8 mouse cellular contexts compared by ENCODE assay signal in genomic region chr1:182520091-182520937, GRCm38 (mm10). TPM values are rescaled to one million over a fixed set of nuclear protein-coding genes. Genes with fewer than 3 reads are reported as not detected.
DNase-seq lines count a peak whose midpoint lies in the region; ATAC-seq and TF ChIP-seq lines count a peak whose summit lies in the region.

No protein-coding gene starts in this region.

- H3K36me3 ChIP-seq in hindbrain, embryonic 16.5 days (ENCODE audit: control insufficient read depth, insufficient read depth, low read length) = no peaks in the 10 kb centered on the region
- no peaks in the 10 kb centered on the region for H3K36me3 ChIP-seq in lung, embryonic 15.5 days
- no peaks in the 10 kb centered on the region for H3K36me3 ChIP-seq in small intestine, adult 2 months (ENCODE audit: control insufficient read depth, insufficient read depth, low read length)

- no peaks in the 10 kb centered on the region for H3K27me3 ChIP-seq in hindbrain, embryonic 16.5 days (replicated peaks; ENCODE audit: control insufficient read depth, insufficient read depth, low read length)
- no peaks in the 10 kb centered on the region for H3K27me3 ChIP-seq in lung, embryonic 15.5 days
- H3K27me3 ChIP-seq in small intestine, adult 2 months (ENCODE audit: control insufficient read depth, insufficient read depth, low read length) = peaks cover 2% of the 10 kb centered on the region; the same call in 1 of the 2 replicates

- WGBS in hindbrain, embryonic 16.5 days = 31% methylated on average over 14 of the region's 14 CpGs
- WGBS in lung, embryonic 15.5 days = 19% methylated on average over 14 of the region's 14 CpGs
- WGBS in small intestine, adult 2 months = 42% methylated on average over 14 of the region's 14 CpGs

- peak overlapping the region; percentile 66 for H3K4me3 ChIP-seq in gastrocnemius, adult 2 months
- no peak overlapping the region for H3K4me3 ChIP-seq in hindbrain, embryonic 16.5 days (ENCODE audit: low read length)
- no peak overlapping the region for H3K4me3 ChIP-seq in lung, embryonic 15.5 days
- no peak overlapping the region for H3K4me3 ChIP-seq in small intestine, adult 2 months (ENCODE audit: low read depth, low read length)

- no peak overlapping the region for H3K9ac ChIP-seq in hindbrain, embryonic 16.5 days (ENCODE audit: low read depth, low read length)
- peak overlapping the region; percentile 0; the same call in 1 of the 2 replicates for H3K9ac ChIP-seq in lung, embryonic 15.5 days

- no peak for TF ChIP-seq POLR2A in small intestine, adult 2 months (IDR thresholded peaks at IDR 0.05; ENCODE audit: low read depth, low read length)

- H3K9me3 ChIP-seq in hindbrain, embryonic 16.5 days (ENCODE audit: control insufficient read depth, low read length) = no peaks in the 10 kb centered on the region
- no peaks in the 10 kb centered on the region for H3K9me3 ChIP-seq in lung, embryonic 15.5 days

- peak overlapping the region; percentile 95 for H3K27ac ChIP-seq in gastrocnemius, adult 2 months
- peak overlapping the region; percentile 36; the same call in 1 of the 2 replicates for H3K27ac ChIP-seq in hindbrain, embryonic 16.5 days (ENCODE audit: low read depth, low read length)
- peak overlapping the region; percentile 81 for H3K27ac ChIP-seq in lung, embryonic 15.5 days
- H3K27ac ChIP-seq in small intestine, adult 2 months (ENCODE audit: insufficient read depth, low read depth, low read length) = peak overlapping the region; percentile 30; the same call in 1 of the 2 replicates

- H3K4me2 ChIP-seq in hindbrain, embryonic 16.5 days (ENCODE audit: low read length) = no peak overlapping the region
- H3K4me2 ChIP-seq in lung, embryonic 15.5 days = peak overlapping the region; percentile 43

- intact Hi-C loops in gastrocnemius, adult 2 months (cut with DNase I) = loop anchor here (2.0 to 5.0 kb wide), 2 partner anchors 18 to 113 kb away; partner anchors contain the start of gene Trp53bp2
- intact Hi-C loops in left cerebral cortex, postnatal 25 days (cut with DNase I) = no loop called here

- H3K4me1 ChIP-seq in hindbrain, embryonic 16.5 days (ENCODE audit: control insufficient read depth, insufficient read depth, low read depth, low read length) = peaks cover 14% of the 10 kb centered on the region
- H3K4me1 ChIP-seq in lung, embryonic 15.5 days = peaks cover 39% of the 10 kb centered on the region
- H3K4me1 ChIP-seq in small intestine, adult 2 months (ENCODE audit: control insufficient read depth, insufficient read depth, insufficient read length, low read length) = peaks cover 13% of the 10 kb centered on the region; the same call in 1 of the 2 replicates

- DNase-seq in 3134 (ENCODE audit: extremely low read depth, insufficient read length, low spot score) = peak; percentile 88
- peak; percentile 87 for DNase-seq in Muller cell, postnatal 12 days (ENCODE audit: inconsistent ontology term)
- peak; percentile 88 for DNase-seq in gastrocnemius, adult 2 months
- no peak for DNase-seq in left cerebral cortex, postnatal 25 days (ENCODE audit: low spot score in 2 of 2)
- DNase-seq in frontal cortex, postnatal 14 days (ENCODE audit: low spot score in 2 of 2) = no peak

- no peak for ATAC-seq in hindbrain, embryonic 16.5 days
- ATAC-seq in lung, embryonic 15.5 days (ENCODE audit: borderline replicate concordance, extremely low read depth, low FRiP score, low TSS enrichment) = peak; percentile 59; the same call in 1 of the 2 replicates

- no peak for TF ChIP-seq CTCF in gastrocnemius, adult 2 months (IDR thresholded peaks at IDR 0.05)
- TF ChIP-seq CTCF in small intestine, adult 2 months (IDR thresholded peaks at IDR 0.05; ENCODE audit: extremely low read depth, insufficient read length, insufficient replicate concordance, low read depth, low read length) = no peak

RNA-seq across cellular contexts. Expression of gene Capn2, which starts 2.9 kb away (rescaled TPM):
- 10 to 100 TPM; 46.7 to 55.3 TPM for total RNA-seq in gastrocnemius, adult 2 months (2021)
- 93.9 and 102 TPM in 2 replicates for polyA plus RNA-seq in hindbrain, embryonic 16.5 days (2015; fragmentation: Nextera tagmentation; extraction: Ambion mirVana)
- polyA plus RNA-seq in lung, embryonic 15.5 days (2015; fragmentation: Nextera tagmentation; extraction: Ambion mirVana) = 135 and 136 TPM in 2 replicates
- 6.6 and 6.7 TPM in 2 replicates for polyA plus RNA-seq in small intestine, adult 2 months (2012; rRNA removed)
- 10 to 100 TPM; 52.9 to 61.4 TPM for total RNA-seq in left cerebral cortex, postnatal 25 days (2021)

RNA-seq across cellular contexts. Expression of gene Capn8, which starts 44.5 kb away (rescaled TPM):
- total RNA-seq in gastrocnemius, adult 2 months (2021) = not detected
- polyA plus RNA-seq in hindbrain, embryonic 16.5 days (2015; fragmentation: Nextera tagmentation; extraction: Ambion mirVana) = 0.09 TPM in 1 of 2 replicates, not detected in the other
- polyA plus RNA-seq in lung, embryonic 15.5 days (2015; fragmentation: Nextera tagmentation; extraction: Ambion mirVana) = 0.09 TPM in 1 of 2 replicates, not detected in the other
- polyA plus RNA-seq in small intestine, adult 2 months (2012; rRNA removed) = 2.4 and 4.7 TPM in 2 replicates
- total RNA-seq in left cerebral cortex, postnatal 25 days (2021) = not detected

Comparison
In these comparisons a context has a peak if more than half of its experiments do, and no peak if none do; other contexts are left out.
1. DNase-seq: peak in 3134 (single experiment), Muller cell, postnatal 12 days (single experiment) and gastrocnemius, adult 2 months (single experiment); none in left cerebral cortex, postnatal 25 days (0 of 2) and frontal cortex, postnatal 14 days (0 of 2).
2. H3K27ac ChIP-seq: peak in every context shown above with its lines; median percentile 95 in gastrocnemius, adult 2 months; 81 in lung, embryonic 15.5 days; 36 in hindbrain, embryonic 16.5 days; 30 in small intestine, adult 2 months.
3. RNA of gene Capn2, which starts 2.9 kb away (polyA plus RNA-seq): 135 to 136 TPM in lung, embryonic 15.5 days and 93.9 to 102 TPM in hindbrain, embryonic 16.5 days; 6.6 to 6.7 TPM in small intestine, adult 2 months; every median in the first group is over 10 times any median in the second.